Mouse (Mus musculus) T-helper 2 cell (primary cell): ENCODE results near the gene Emilin2.

Experiments
- in situ Hi-C: fragments of 300-600 bp; cut with MboI, MseI; formaldehyde crosslinking; loops from one replicate; pipeline ENCODE4 v1.15.1; 2025; ENCODE audit warnings: high pct_unique_total_duplicates

Gene Emilin2

DNA sequence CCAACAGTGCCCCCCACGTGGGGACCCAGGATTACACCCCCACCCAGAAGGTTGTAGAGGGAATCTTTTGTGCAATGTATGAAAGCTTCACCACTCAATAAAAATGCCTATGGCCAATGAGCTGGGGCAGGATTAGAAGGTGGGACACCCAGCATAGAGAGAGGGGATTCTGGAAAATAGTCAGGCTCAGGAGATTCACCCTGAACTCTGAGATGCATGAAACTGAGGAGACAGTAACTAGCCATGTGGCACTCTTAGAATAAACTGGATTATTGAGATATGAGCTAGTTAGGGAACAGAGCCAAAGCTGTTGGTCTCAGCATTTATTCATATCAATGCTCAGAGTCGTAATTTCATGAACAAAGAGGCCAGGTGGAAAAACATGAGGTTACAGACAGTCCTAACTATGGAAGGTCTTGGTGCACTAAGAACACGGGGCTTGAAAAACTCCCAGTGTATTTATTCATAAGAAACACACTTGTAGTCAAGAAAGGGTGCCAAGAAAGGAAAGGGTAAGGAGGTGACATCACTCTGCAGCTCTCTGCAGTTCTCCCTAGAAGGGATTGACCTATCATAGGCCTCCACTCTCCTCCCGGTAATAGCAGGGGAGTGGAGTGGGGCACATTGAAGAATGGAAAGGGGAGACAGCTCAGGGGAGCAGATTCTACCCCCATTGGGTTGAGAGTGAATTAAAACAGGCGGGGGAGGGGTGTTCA, 46.3 kb downstream of the Emilin2 start:
- in situ Hi-C loops: no loop called here

DNA sequence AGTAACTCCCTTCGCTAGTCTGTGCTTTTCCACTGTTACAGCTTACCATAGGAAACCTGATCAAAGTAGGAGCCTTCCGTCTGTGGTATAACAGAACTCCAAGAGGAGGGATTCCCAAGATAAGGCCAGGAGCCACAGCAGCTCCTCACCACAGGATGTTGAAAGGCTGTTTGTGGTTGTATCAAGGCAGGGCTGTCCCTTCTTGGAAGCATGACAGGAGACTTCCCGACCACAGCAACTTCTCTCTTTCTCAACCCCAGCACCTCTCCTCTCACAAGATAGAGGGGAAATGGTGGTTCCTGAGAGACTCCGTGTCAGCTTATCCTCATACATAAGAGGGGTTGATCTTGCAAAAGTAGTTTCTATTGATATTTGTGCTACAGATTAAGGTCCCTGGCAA, 47.0 kb downstream of the Emilin2 start:
- in situ Hi-C loops: no loop called here

DNA sequence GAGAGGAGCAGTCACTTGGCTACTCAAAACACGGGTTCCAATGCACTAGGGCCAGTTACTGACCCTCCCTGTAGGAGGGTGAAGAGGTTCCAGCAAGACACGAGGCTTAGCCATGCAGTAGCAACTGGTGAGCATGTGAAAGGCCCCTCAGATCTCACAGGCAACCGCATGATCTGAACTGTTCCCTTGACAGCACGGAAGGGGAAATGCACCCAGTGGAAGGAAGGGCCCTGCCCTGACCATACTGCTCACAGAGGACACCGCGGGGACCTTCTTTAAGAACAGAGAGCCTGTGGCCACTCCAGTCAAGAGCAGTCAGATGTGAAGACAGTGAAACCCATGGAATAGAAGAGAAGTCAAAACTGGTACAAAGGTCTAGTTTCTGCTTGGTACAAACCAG, 48.6 kb downstream of the Emilin2 start:
- in situ Hi-C loops: no loop called here

DNA sequence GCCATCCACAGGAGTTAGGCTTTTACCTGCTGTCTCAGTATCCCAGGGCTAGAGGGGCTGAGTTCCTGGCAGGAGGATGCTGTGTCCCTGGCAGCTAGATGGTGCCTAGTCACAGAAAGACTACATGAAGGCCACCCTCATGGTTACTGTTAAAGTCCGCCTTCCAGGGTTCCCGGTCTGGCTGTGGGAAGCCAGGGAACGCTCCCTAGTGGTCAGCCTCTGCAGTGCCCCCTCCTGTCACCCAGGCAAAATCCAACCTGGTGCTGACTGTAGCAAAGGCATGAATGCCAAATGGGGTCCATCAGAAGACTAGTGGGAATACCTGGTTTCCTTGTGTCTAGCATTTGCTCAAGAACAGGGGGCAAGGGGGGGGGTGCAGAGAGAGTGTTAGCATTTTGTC, 51.1 kb downstream of the Emilin2 start:
- in situ Hi-C loops: no loop called here

DNA sequence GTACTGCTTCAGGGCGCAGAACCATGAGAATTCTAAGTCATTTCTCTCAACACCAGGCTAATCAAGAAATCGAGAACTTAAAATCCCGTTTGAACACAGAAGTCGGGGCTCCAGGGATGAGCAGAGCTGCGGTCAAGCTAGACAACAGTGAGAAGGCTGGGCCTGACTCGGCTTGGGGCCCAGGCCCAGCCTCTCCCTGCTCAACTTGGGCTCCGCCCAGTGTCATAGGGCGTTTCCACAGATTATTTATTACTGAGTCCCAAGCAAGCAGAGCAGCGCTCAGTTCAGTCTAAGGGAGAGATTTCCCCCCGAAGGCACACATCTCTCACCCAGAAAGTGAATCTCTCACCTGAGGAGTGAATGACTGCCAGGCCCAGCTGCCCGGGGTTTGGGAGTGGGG, 52.1 kb downstream of the Emilin2 start:
- in situ Hi-C loops: no loop called here

DNA sequence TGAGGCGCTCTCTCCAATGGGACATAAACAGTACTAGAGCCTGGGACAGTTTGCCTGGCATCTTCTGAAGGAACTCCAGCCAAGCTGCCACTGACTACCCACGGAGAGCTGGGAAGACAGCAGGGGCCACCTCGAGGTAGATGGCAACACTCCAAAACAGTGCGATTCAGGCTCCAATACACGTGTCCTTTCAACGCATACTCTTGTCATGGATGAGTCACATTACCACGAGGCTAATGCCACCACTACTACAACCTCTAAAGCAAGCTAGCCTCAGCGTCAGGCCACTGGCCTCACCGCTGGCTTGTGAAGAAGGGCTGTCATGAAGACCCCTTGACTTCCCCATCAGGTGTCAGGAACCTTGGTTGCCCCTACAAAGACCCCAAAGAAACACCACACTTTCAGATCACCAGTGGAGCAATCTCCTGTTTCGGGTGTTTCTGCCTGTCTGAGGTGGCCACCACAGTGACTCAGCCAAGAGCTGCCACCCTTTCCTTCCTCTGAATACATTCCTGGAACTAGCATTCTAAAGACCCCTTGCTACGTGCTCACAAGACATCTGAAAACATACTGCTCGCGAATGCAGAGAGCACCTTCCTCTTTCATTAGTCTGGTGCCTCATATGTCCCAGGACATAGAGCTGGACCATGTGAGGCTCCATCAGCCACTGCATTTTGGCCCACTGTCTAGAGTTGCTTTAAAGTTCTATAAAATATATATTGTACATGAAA, 54.8 kb downstream of the Emilin2 start:
- in situ Hi-C loops: no loop called here

DNA sequence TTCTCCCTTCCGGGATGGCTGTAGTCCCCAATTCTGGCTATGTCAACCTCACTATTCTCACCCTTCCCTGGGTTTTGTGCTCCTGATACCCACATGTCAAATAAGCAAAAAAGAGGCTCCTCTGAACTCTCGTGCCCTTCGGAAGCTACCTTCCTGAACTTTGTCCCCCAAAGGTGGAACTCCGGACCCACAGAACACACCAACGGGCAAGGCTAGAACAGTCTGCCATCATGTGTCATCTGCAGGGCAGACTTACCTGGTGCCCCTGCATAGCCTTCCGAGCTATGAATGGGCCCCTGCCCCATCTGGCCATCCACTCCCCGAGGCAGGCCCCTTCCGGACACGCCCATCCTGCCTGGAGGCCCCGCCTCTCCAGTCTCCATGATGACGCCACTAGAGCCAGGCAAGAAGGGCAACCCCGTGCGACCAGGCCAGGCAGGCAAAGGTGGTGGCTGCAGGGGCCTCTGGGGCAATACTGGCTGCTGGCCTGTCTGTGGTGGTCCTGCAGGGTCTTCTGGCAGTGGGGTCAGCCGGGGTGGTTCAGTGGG, 55.6 kb downstream of the Emilin2 start:
- in situ Hi-C loops: no loop called here

DNA sequence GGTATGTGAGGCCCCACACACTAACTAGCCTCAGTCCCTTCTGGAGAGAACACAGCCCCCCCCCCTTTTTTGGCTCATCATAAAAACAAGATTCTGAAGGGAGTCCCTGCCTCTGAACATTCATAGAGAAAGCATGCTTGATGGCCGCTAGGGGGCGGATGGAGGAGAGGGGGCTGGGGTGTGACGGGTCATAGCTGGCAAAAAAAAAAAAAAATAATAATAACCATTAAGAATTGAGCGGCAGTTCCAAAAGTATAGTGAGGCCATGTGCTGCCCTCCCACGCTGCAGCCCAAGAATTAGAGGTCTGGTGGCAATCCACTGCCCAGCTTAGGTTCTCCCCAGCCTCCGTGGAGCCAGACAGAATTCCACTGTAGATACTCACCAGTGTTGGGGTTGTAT, 57.0 kb downstream of the Emilin2 start:
- in situ Hi-C loops: no loop called here

DNA sequence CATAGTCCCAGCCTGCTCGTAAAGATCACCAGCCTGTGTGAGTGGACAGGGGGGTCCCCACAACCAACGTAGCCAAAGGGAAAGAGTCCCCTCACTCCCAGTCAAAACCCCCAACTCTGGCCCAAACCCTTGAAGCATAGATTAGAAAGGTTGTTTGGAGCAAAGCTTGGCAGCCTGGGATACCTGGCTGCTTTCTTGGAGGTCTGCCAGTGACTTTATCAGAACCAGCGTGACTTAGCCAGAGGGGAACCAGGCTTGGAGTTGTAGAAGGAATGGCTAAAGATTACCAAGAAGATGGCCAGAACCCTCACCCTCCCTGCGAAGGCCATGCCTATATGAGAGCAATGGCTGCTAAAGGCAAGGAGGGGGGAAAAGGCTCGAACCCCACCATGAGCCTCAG, 57.7 kb downstream of the Emilin2 start:
- in situ Hi-C loops: no loop called here

DNA sequence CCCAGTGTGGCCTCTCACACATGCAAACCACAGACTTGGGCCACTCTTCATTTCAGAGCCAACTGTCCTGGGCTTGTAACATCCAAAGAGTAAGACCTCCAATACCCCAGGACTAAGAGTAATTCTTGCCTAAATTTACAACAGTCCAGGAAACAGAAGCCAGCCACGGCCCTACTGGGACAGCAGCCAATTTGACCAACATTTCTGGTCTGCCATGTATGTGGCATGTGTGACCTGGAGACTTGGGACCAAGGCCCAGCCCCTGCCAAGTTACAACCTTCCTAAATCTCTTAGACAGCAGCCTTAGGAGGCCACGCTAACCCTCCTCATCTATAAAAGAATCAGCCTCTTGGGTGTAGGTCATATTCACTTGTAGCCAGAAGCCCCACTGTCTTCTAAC, 58.4 kb downstream of the Emilin2 start:
- in situ Hi-C loops: no loop called here

DNA sequence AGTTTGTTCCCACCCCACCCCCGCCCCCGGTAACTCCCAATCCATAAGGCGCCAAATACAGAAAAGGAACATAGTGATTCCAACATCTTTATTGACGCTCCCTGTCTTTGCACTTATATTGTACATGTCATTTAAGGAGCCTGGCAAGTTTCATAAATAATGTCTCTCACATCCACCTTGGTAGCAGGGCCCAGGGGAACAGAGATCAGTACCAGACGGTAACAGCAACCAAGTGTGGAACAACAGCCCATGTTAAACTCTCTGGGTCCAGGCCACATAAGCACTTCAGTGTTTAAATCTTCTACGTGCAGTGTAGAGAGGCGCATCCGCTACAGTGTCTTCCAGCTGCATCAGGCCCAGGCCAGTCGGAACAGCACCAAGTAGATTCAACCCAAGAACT, 59.7 kb downstream of the Emilin2 start:
- in situ Hi-C loops: no loop called here

DNA sequence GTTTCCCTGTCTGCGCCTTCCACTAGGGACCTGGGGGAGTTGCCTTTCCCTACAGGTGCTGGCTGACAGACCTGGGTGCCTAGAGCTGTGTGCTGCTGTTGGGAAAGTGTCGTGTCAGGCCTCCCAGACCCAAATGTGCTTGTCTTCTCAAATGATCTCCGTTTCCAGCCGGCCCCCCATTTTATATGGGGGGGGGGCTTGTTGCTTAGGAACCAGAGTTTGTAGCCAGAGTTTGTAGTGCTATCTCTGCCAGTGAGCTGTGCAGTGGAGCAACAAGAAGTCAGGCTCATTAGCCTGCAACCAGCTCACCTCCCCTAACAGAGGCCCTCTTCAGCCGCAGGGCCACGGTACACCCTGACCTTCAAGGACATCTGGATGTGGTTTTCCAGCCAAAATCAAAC, 60.2 kb downstream of the Emilin2 start:
- in situ Hi-C loops: no loop called here

DNA sequence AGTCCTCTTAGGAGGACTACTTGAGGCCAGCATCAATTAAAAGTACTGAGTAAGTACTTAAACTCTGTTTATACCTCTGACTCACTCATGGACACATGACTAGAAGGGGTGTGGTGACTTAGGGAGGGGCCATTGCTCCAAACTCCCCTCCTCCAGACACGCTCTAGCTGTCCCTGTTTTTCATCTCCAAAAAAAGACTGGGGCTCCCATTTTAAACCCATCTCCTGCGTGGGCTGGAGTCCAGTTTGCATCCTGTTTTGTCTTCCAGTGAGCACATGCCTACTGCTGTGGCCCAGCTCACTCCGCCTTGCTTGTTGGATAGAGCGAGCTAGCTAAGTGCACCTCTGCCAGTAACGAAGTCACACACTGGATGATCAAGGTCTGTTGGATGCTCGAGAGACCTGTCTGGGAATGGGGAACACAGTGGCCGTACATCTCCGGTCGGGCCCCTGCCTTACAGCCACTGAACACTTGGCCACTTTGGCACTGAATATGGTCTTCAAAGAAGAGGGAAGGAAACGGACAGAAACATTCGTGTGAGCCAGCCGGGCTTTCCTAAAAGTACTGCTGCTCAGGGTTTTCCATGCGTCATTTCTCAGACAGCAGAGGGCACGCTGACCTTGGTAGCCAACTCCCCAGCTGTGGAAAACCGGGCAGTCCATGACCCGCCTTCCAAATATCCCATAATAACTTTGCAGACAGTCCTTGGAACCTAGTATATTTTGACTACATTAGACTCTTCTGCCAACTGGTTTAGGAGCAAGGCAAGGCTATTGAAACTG, 60.8 kb downstream of the Emilin2 start:
- in situ Hi-C loops: no loop called here

DNA sequence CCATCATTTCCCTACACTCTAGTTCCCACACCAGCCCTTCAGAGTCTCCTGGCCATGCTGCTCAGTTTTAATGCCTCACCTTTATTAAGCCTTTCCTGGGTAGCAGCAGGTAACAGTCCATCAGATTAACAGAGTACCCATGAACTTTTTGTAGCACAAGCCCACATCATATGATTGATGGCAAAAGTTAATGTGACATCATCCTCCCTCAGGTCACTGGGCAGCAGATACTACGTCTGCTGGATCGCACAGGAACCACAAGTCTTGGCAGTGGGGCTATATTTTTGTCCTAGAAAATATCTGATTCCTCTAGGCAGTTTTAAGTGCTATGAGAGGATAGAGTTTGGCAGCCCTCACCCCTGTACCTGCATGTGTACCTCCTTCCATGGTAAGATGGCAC, 61.7 kb downstream of the Emilin2 start:
- in situ Hi-C loops: no loop called here

DNA sequence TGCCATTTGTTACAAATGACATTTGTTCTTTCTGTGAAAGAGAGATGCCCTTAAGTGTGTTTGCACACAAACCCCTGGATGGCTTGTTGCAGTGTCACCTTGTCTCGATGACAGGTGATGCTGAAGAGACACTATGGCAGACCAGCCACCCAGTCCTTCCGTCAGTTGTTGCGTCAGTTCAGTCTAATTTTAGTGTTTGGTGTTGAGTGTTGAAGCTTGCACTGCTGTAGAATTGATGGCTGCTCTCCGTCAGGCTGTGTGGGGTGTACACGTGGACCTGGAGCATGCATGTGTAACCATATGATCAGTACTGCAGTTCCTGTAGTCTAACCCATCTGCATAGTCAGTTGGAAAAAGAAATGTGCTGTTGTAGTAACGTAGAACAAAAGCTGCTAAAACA, 62.8 kb downstream of the Emilin2 start:
- in situ Hi-C loops: no loop called here

DNA sequence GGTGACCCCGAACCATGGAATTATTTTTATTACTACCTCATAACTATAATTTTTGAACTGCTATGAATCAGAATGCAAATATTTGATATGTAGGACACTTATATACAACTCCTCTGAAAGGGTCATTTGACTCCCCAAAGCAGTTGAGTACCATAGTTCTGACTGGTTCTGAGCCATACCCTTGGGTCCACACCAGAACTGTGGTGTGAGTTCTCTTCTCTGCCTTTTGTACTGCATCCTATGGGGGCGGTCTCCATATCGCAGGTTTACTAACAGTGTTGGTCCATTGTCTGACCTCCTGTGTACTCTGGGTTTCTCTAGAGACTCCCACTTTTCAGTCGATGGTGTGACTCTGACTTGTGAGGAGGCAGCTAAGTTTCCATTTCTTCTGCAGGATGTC, 65.8 kb downstream of the Emilin2 start:
- in situ Hi-C loops: no loop called here

DNA sequence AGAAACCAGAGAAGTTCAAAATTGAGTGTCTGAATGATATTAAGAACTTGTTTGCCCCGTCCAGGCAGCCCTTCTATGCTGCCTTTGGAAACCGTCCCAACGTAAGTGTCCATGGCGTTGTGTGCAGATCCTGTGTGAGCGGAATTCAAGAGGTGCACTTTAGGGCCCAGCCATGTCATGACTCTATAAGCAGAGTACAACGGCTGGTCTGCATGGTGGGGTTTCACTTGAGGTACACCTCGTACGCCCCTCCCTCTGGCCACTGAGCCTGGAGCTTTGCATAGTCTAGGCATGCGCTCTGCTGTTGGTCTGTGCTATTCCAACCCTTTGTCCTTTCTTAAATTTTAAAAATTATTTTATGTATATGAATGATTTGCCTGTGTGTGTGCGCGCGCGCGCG, 66.6 kb downstream of the Emilin2 start:
- in situ Hi-C loops: no loop called here

DNA sequence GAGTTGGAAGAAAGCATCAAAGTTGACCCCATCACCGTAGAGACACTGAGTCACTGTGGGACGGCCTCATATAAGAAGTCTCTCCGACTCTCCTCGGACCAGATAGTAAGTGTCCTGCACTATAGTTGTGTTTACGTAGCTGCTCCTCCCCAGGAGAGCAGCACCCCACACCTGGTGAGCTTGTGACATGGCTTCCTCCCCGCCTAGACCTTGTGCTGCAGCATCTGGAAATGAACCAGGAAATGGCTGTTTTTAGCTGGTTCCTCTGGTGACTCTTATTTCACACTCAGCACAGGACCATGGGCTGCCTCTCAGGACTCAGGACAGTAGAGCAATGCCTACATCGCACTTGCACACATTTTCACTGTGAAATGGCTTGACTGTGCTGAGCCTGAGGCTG, 69.1 kb downstream of the Emilin2 start:
- in situ Hi-C loops: no loop called here

DNA sequence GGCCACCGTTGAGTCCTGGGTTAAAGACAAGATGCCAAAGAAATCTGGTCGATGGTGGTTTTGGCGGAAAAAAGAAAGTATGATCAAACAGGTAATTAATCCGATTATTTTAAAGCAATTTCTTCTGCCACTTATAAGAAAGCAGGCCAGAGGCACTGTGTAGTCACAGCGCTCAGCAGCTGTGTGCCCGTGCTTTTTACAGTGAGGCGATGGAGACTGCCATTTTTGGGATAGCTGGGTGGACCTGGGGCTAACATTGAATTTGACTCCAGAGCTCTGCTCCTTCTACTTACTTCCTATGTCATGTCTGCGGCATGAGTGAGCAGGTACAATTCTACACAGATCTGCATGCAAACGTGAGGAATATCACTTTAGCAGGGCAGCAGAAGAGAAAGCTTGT, 71.0 kb downstream of the Emilin2 start:
- in situ Hi-C loops: no loop called here

DNA sequence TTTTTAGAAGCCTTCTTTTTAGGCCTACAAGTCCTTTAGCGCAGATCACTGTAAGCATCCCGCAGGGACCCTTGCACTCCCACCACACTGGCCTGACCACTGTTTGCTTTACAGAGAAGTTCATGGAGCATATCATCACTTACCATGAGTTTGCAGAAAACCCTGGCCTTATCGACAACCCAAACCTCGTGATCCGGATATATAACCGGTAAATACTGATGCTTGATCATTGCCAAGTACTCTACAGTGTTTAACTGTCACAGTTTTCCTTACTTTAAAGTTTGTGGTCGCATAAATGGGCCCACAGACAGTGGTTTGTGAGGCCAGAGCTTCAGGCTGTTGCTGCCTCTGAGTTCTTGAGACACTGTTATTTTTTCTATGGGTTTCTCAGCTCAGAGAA, 73.3 kb downstream of the Emilin2 start:
- in situ Hi-C loops: no loop called here

DNA sequence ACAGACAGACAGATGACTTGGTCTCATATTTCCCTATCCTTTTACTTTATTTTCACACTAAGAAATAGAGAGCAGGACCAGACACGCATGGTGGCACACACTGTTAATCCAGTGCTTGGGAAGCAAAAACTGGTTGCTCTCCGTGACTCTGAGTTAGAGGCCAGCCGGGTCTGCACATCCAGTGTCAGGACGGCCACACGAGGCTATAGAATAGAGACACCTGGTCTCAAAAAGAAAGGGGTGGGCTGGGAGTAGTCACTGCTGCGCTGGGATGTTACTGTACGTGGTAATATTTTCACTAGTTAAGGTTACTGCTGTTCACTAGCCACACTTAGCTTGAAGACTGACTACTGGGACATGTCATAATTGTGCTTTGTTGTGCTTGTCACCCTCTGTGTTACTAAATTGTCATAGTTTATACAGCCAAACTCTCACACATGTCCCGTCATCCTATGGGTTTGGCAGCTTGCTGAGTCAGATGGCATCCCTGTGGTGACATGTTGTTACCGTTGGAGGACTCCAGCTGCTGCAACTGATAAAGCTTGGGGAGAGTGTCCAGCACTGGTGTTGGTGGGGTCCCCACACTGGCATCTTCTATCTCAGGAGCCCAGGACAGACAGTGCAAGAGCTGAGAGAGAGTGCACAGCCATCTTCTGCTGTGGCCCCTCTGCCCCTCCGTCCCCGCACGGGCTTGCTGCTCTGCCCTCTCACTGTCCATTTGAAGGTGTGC, 76.4 kb downstream of the Emilin2 start:
- in situ Hi-C loops: no loop called here
